Mouse (Mus musculus): Measurements from ENCODE around the gene Stx1b.

Stx1b gene

GRCm38 (mm10) chr7:127817053-127817452, 7.3 kb downstream of the Stx1b start:
- in situ Hi-C loops (cut with MboI), result no loop called here

GRCm38 (mm10) chr7:127815954-127816821, 8.2 kb downstream of the Stx1b start:
- in situ Hi-C loops (cut with MboI), result no loop called here

- in situ Hi-C loops (cut with MboI), result no loop called here
These were observed 9.2 kb downstream of the Stx1b start for GRCm38 (mm10) chr7:127815116-127815665.

- in situ Hi-C loops (cut with MboI), result no loop called here
These were observed 10.0 kb downstream of the Stx1b start for GRCm38 (mm10) chr7:127814241-127814921.

- in situ Hi-C loops (cut with MboI), result no loop called here
These were observed 10.5 kb downstream of the Stx1b start for GRCm38 (mm10) chr7:127813821-127814220.

- in situ Hi-C loops (cut with MboI), result no loop called here
These were observed 12.1 kb downstream of the Stx1b start for GRCm38 (mm10) chr7:127812292-127812691.

GRCm38 (mm10) chr7:127811240-127811639, 13.1 kb downstream of the Stx1b start:
- in situ Hi-C loops (cut with MboI), result no loop called here

GRCm38 (mm10) chr7:127810650-127811049, 13.7 kb downstream of the Stx1b start:
- in situ Hi-C loops (cut with MboI), result no loop called here

GRCm38 (mm10) chr7:127809846-127810245, 14.5 kb downstream of the Stx1b start:
- in situ Hi-C loops (cut with MboI), result no loop called here

- in situ Hi-C loops (cut with MboI), result no loop called here
These were observed 15.5 kb downstream of the Stx1b start for GRCm38 (mm10) chr7:127808821-127809220.

GRCm38 (mm10) chr7:127802313-127802712, 22.0 kb downstream of the Stx1b start:
- in situ Hi-C loops (cut with MboI), result no loop called here

- in situ Hi-C loops (cut with MboI), result no loop called here
These were observed 23.2 kb downstream of the Stx1b start for GRCm38 (mm10) chr7:127801010-127801621.

GRCm38 (mm10) chr7:127800435-127801009, 23.8 kb downstream of the Stx1b start, which contains the start of gene Hsd3b7:
Hsd3b7 (plus strand) TSS chr7:127800604.
- in situ Hi-C loops (cut with MboI), result no loop called here

GRCm38 (mm10) chr7:127799738-127800137, 24.6 kb downstream of the Stx1b start:
- in situ Hi-C loops (cut with MboI), result no loop called here

GRCm38 (mm10) chr7:127799211-127799610, 25.1 kb downstream of the Stx1b start:
- in situ Hi-C loops (cut with MboI), result no loop called here

GRCm38 (mm10) chr7:127798591-127798990, 25.8 kb downstream of the Stx1b start:
- in situ Hi-C loops (cut with MboI), result no loop called here

- in situ Hi-C loops (cut with MboI), result no loop called here
These were observed 27.1 kb downstream of the Stx1b start for GRCm38 (mm10) chr7:127797076-127797845.

- in situ Hi-C loops (cut with MboI), result no loop called here
These were observed 39.0 kb downstream of the Stx1b start, which contains the start of gene Gm49388 for GRCm38 (mm10) chr7:127785308-127785707. Gm49388 (plus strand) TSS chr7:127785608.

- in situ Hi-C loops (cut with MboI), result no loop called here
These were observed 46.0 kb downstream of the Stx1b start for GRCm38 (mm10) chr7:127778350-127778749.

- in situ Hi-C loops (cut with MboI), result no loop called here
These were observed 46.7 kb downstream of the Stx1b start for GRCm38 (mm10) chr7:127777474-127778266.
